Mouse (Mus musculus): ENCODE measurements around the gene Fam207a. TPM values are rescaled to one million over a fixed set of nuclear protein-coding genes. Genes with fewer than 3 reads are reported as not detected.
A peak's percentile ranks its signal among the peaks of the same experiment; 100 is the strongest.

Fam207a gene
- total and polyA plus RNA-seq, 3 experiments, result 70.6 to 74.0 TPM; not detected in 1

DNA sequence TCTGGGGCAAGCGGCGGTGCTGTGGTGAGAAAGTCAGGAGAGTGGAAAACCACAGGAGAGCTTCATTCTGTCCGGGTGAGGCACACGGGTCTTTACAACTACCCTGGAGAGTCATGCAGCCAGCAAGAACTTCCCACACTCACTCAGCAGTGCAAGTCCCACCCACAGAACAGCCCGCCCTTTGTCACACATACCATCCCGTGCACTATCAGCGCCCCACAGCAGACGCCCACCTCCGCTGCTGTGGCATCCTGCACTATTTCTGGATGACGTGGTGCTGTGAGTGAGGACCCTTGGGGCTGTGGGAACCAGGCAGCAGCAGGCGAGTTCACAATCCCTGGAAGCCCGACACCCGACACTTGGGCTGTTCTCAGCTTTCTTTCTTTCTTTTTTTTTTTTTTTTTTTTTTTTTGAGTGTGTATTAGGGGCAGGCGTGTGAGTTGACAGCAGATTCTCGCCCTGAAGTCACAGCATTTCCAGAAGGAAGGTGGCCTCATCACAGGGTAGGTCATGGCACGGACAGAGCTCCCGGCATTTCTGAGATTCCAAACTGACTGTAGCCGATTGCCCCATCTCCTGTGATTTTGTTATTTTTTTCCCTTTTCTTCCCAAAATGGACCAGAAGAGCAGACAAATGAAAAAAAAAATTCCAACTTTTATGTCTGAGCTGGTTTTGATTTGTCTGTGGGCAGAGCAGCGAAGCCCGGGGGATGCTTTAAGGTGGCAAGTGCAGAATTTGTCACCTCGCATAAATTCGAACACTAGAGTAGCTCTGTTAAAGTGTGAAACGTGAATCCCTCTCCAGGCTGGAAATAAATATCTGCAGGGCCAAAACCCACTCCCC is 66.0 kb downstream of the Fam207a start:
- 0 out of 4 replicates have a peak, but pooled peaks cover 0 to 3% of the 10 kb centered on the region in 2 experiments for H3K4me1 ChIP-seq (ENCODE audit: control insufficient read depth in 1 of 2, insufficient read depth in 2 of 2, low read length in 2 of 2)
- peak; percentile 9 for DNase-seq (ENCODE audit: low read depth, low spot score)
- TF ChIP-seq MAZ (IDR thresholded peaks at IDR 0.05; ENCODE audit: low read depth, low read length) (no peak), ELF1 (IDR thresholded peaks at IDR 0.05; ENCODE audit: low read depth, low read length) (no peak), CHD2 (IDR thresholded peaks at IDR 0.05; ENCODE audit: low read length) (no peak), ETS1 (IDR thresholded peaks at IDR 0.05; ENCODE audit: low read depth, low read length) (no peak), GATA1 (IDR thresholded peaks at IDR 0.05; ENCODE audit: low read depth, low read length) (no peak), TBP (IDR thresholded peaks at IDR 0.05; ENCODE audit: low read depth, low read length) (no peak), SMC3 (IDR thresholded peaks at IDR 0.05; ENCODE audit: low read depth, low read length) (no peak), MAX (IDR thresholded peaks at IDR 0.05; ENCODE audit: low read length) (no peak), JUND (IDR thresholded peaks at IDR 0.05; ENCODE audit: low read depth, low read length) (no peak), NELFE (IDR thresholded peaks at IDR 0.05; ENCODE audit: low read depth, low read length) (no peak), NRF1 (IDR thresholded peaks at IDR 0.05; ENCODE audit: insufficient read depth, low read depth, low read length, poor library complexity, severe bottlenecking) (no peak), UBTF (IDR thresholded peaks at IDR 0.05; ENCODE audit: borderline replicate concordance, insufficient read depth, low read depth, low read length) (no peak), MXI1 (IDR thresholded peaks at IDR 0.05; ENCODE audit: low read depth, low read length) (no peak)
- H3K9ac ChIP-seq (ENCODE audit: control insufficient read depth, low read depth, low read length, poor library complexity, severe bottlenecking), result no peak overlapping the region
- no peaks in the 10 kb centered on the region for H3K79me2 ChIP-seq (ENCODE audit: control insufficient read depth, insufficient read depth, low read length, poor library complexity)
- H3K4me3 ChIP-seq (ENCODE audit: control insufficient read depth in 1 of 2, insufficient read depth in 1 of 2, low read depth in 2 of 2, low read length in 2 of 2), result no peak overlapping the region
- no peaks in the 10 kb centered on the region for H3K36me3 ChIP-seq (ENCODE audit: control insufficient read depth in 1 of 2, insufficient read depth in 2 of 2, low read length in 2 of 2)
- H3K9me3 ChIP-seq (replicated peaks; ENCODE audit: insufficient read depth, low read length), result no peaks in the 10 kb centered on the region
- peaks cover 19% of the 10 kb centered on the region in 2 experiments for H3K27me3 ChIP-seq (ENCODE audit: control insufficient read depth in 1 of 2, insufficient read depth in 2 of 2, low read length in 2 of 2)
- H3K27ac ChIP-seq (ENCODE audit: control insufficient read depth, low read depth, low read length), result no peak overlapping the region

DNA sequence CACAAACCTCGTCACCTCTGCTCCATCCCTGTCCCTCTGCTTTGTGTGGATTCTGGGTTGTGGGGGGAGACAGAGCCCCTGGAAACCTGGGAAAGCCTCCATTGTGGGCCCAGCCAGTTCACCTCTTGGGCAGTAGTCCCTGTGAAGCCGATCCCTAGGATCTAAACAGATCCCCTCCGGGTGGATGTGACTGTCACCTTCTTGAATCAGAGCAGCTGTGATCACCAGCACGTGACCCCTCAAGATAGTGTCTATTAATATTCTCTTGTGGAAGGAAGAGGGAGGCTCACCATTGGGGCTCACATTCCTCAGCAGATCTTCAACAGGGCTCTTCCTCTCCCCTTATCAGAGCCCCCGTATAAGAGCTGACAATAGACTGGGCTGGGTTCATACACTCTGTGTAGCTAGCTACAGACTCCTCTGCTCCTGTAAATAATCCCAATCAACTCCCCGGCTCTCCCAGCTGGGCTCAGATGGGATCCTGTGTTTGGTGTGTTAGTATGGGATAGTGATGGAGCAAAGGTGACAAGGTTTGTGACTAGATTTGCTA is 66.8 kb downstream of the Fam207a start:
- Histone ChIP-seq H3K4me1 (ENCODE audit: control insufficient read depth in 1 of 2, insufficient read depth in 2 of 2, low read length in 2 of 2) (0 out of 4 replicates have a peak, but pooled peaks cover 0 to 3% of the 10 kb centered on the region in 2 experiments), H3K27me3 (ENCODE audit: control insufficient read depth in 1 of 2, insufficient read depth in 2 of 2, low read length in 2 of 2) (peaks cover 11 to 17% of the 10 kb centered on the region in 2 experiments), H3K9me3 (replicated peaks; ENCODE audit: insufficient read depth, low read length) (no peaks in the 10 kb centered on the region), H3K27ac (ENCODE audit: control insufficient read depth, low read depth, low read length) (no peak overlapping the region), H3K4me3 (ENCODE audit: control insufficient read depth in 1 of 2, insufficient read depth in 1 of 2, low read depth in 2 of 2, low read length in 2 of 2) (no peak overlapping the region), H3K79me2 (ENCODE audit: control insufficient read depth, insufficient read depth, low read length, poor library complexity) (no peaks in the 10 kb centered on the region), H3K36me3 (ENCODE audit: control insufficient read depth in 1 of 2, insufficient read depth in 2 of 2, low read length in 2 of 2) (no peaks in the 10 kb centered on the region), H3K9ac (ENCODE audit: control insufficient read depth, low read depth, low read length, poor library complexity, severe bottlenecking) (no peak overlapping the region)
- TF ChIP-seq USF1 (IDR thresholded peaks at IDR 0.05; ENCODE audit: low read depth, low read length) (peak; percentile 49; the same call in 1 of the 2 replicates), UBTF (IDR thresholded peaks at IDR 0.05; ENCODE audit: borderline replicate concordance, insufficient read depth, low read depth, low read length) (no peak)
- DNase-seq (ENCODE audit: low read depth, low spot score), result no peak

Data from MEL (cell line).